Mouse (Mus musculus): ENCODE data around the gene Itpka. TPM values are rescaled to one million over a fixed set of nuclear protein-coding genes. Genes with fewer than 3 reads are reported as not detected.

The Itpka gene
- total RNA-seq, 2 experiments from 2014 or later: 252 to 262 TPM

- DNase-seq: peak in 1 of 2 experiments; percentile 36
These were observed 16.1 kb downstream of the Itpka start for GRCm38 (mm10) chr2:119758101-119758843.

- DNase-seq: no peak
These were observed 17.0 kb downstream of the Itpka start for GRCm38 (mm10) chr2:119758844-119759835.

GRCm38 (mm10) chr2:119760251-119760650 is 18.1 kb downstream of the Itpka start, which contains the start of gene Ltk:
Gene Ltk, minus strand, starts transcription at chr2:119760431.
- DNase-seq: no peak

GRCm38 (mm10) chr2:119762276-119762675 is 20.1 kb downstream of the Itpka start:
- DNase-seq: no peak

GRCm38 (mm10) chr2:119763924-119764323 is 21.8 kb downstream of the Itpka start:
- DNase-seq: no peak

GRCm38 (mm10) chr2:119767246-119767645 is 25.1 kb downstream of the Itpka start:
- DNase-seq: no peak

GRCm38 (mm10) chr2:119787206-119787883 is 45.2 kb downstream of the Itpka start, which contains the start of gene Rpap1:
Gene Rpap1, minus strand, starts transcription at chr2:119787537.
- DNase-seq: peak; percentile 84 to 85

GRCm38 (mm10) chr2:119789996-119790395 is 47.9 kb downstream of the Itpka start:
- DNase-seq: no peak

- DNase-seq: no peak
These were observed 55.2 kb downstream of the Itpka start, which contains the start of gene Tyro3 for GRCm38 (mm10) chr2:119797279-119797783. Gene Tyro3, plus strand, starts transcription at chr2:119797733.

- DNase-seq: peak; percentile 57 to 61
These were observed 56.2 kb downstream of the Itpka start for GRCm38 (mm10) chr2:119798246-119798927.

GRCm38 (mm10) chr2:119799181-119799960 is 57.2 kb downstream of the Itpka start:
- DNase-seq: no peak

GRCm38 (mm10) chr2:119799961-119800550 is 57.9 kb downstream of the Itpka start:
- no peak for DNase-seq

Other genes with a start within 250 kb of the Itpka start
- gene Exd1, start 194.7 kb upstream of the Itpka start, total RNA-seq (2021): under 1 TPM; 0.46 to 0.47 TPM
- gene Chp1, start 194.6 kb upstream of the Itpka start, total RNA-seq (2021): 100 to 1,000 TPM; 144 to 146 TPM
- under 1 TPM; 0.60 to 0.83 TPM for gene Nusap1, start 124.0 kb upstream of the Itpka start, total RNA-seq (2021)
- under 1 TPM; 0.35 to 0.56 TPM for gene Oip5, start 123.9 kb upstream of the Itpka start, total RNA-seq (2021)
- gene Ndufaf1, start 79.5 kb upstream of the Itpka start, total RNA-seq (2021): 10 to 100 TPM; 31.7 to 35.0 TPM
- gene Rtf1, start 67.3 kb upstream of the Itpka start, total RNA-seq (2021): 10 to 100 TPM; 59.7 to 59.8 TPM
- gene Ltk, start 18.1 kb downstream of the Itpka start, total RNA-seq (2021): 10 to 100 TPM; 11.6 to 13.0 TPM
- gene Rpap1, start 45.2 kb downstream of the Itpka start, total RNA-seq (2021): 10 to 100 TPM; 15.1 to 18.3 TPM
- 10 to 100 TPM; 73.1 to 85.1 TPM for gene Tyro3, start 55.4 kb downstream of the Itpka start, total RNA-seq (2021)
- gene Mga, start 154.9 kb downstream of the Itpka start, total RNA-seq (2021): 10 to 100 TPM; 65.6 to 80.5 TPM
- 10 to 100 TPM; 40.7 to 48.2 TPM for gene Mapkbp1, start 230.4 kb downstream of the Itpka start, total RNA-seq (2021)

All from layer of hippocampus, postnatal 36 days (tissue).